Mouse (Mus musculus): ENCODE data around the gene Iqck.

- TF ChIP-seq POLR2A (IDR thresholded peaks at IDR 0.05; ENCODE audit: low read depth, low read length) (no peak), CTCF (IDR thresholded peaks at IDR 0.05; ENCODE audit: extremely low read depth, insufficient read length, insufficient replicate concordance, low read depth, low read length) (no peak)
Observed at GRCm38 (mm10) chr7:118992080-118992560, 136.6 kb downstream of the Iqck start.

Measured in small intestine, adult 2 months (tissue).